Comparison of ENCODE assay signal across 8 mouse cellular contexts in genomic region chr3:41563997-41564396, GRCm38 (mm10). TPM values are rescaled to one million over a fixed set of nuclear protein-coding genes. Genes with fewer than 3 reads are reported as not detected.
DNase-seq lines count a peak whose midpoint lies in the region; ATAC-seq and TF ChIP-seq lines count a peak whose summit lies in the region.

No protein-coding gene starts in this region.

- DNase-seq in cerebellum, adult 9-11 months: peak; percentile 56
- peak; percentile 32 to 41 for DNase-seq in spleen, postnatal 10 days (ENCODE audit: low spot score in 2 of 2)
- no peak for DNase-seq in spleen, adult 18-20 months
- DNase-seq in limb, embryonic 10.5 days (ENCODE audit: low spot score): peak; percentile 58
- peak; percentile 10 for DNase-seq in midbrain, postnatal 0 days (ENCODE audit: low spot score)
- DNase-seq in gastrocnemius, postnatal 10 days: no peak
- no peak for DNase-seq in frontal cortex, postnatal 10 days (ENCODE audit: low spot score in 2 of 2)

- H3K4me3 ChIP-seq in limb, embryonic 10.5 days: peak overlapping the region; percentile 70
- H3K4me3 ChIP-seq in midbrain, postnatal 0 days (ENCODE audit: low read depth, low read length): peak overlapping the region; percentile 89

- no peaks in the 10 kb centered on the region for H3K9me3 ChIP-seq in limb, embryonic 10.5 days (replicated peaks)
- H3K9me3 ChIP-seq in midbrain, postnatal 0 days (ENCODE audit: low read length): no peaks in the 10 kb centered on the region

- peak overlapping the region; percentile 97 for H3K27ac ChIP-seq in limb, embryonic 10.5 days
- H3K27ac ChIP-seq in midbrain, postnatal 0 days (ENCODE audit: low read depth, low read length): peak overlapping the region; percentile 91

- no peaks in the 10 kb centered on the region for H3K36me3 ChIP-seq in limb, embryonic 10.5 days
- H3K36me3 ChIP-seq in midbrain, postnatal 0 days (ENCODE audit: insufficient read depth, low read length): no peaks in the 10 kb centered on the region

- TF ChIP-seq CTCF in midbrain, postnatal 0 days (IDR thresholded peaks at IDR 0.05): no peak; the same call in 1 of the 2 replicates

- WGBS in limb, embryonic 10.5 days: under 1% methylated on average over 7 of the region's 7 CpGs
- WGBS in midbrain, postnatal 0 days: 1% methylated on average over 7 of the region's 7 CpGs

- peak overlapping the region; percentile 83 for H3K9ac ChIP-seq in midbrain, postnatal 0 days (replicated peaks; ENCODE audit: low read length, poor library complexity, severe bottlenecking)

- ATAC-seq in cerebellum, adult (ENCODE audit: insufficient number of reproducible peaks, low FRiP score, low TSS enrichment): no peak
- ATAC-seq in midbrain, postnatal 0 days (ENCODE audit: low FRiP score): 0 out of 2 replicates have a peak, but pooled peaks have one; percentile 12

- H3K27me3 ChIP-seq in limb, embryonic 10.5 days (ENCODE audit: low read depth, poor library complexity, severe bottlenecking): no peaks in the 10 kb centered on the region
- no peaks in the 10 kb centered on the region for H3K27me3 ChIP-seq in midbrain, postnatal 0 days (ENCODE audit: insufficient read depth, low read length)

- H3K4me2 ChIP-seq in midbrain, postnatal 0 days (ENCODE audit: low read depth, low read length, poor library complexity, severe bottlenecking): peak overlapping the region; percentile 87

- H3K4me1 ChIP-seq in limb, embryonic 10.5 days: peaks cover 17% of the 10 kb centered on the region
- H3K4me1 ChIP-seq in midbrain, postnatal 0 days (ENCODE audit: insufficient read depth, low read length): no peaks in the 10 kb centered on the region

RNA-seq across cellular contexts. Expression of gene Jade1, which starts 8.5 kb away (rescaled TPM):
- 16.4 and 17.6 TPM in 2 replicates for polyA plus RNA-seq in limb, embryonic 10.5 days (2016; fragmentation: Nextera tagmentation; extraction: Ambion mirVana)
- total RNA-seq in midbrain, postnatal 0 days (2014; rRNA removed): 18.8 and 21.8 TPM in 2 replicates
- polyA plus RNA-seq in midbrain, postnatal 0 days (2015; fragmentation: Nextera tagmentation; extraction: Ambion mirVana): 15.0 and 16.7 TPM in 2 replicates
- total RNA-seq in gastrocnemius, postnatal 10 days (2021): 10 to 100 TPM; 26.0 to 31.1 TPM

Comparison
In these comparisons a context has a peak if more than half of its experiments do, and no peak if none do; other contexts are left out.
1. DNase-seq: peak in cerebellum, adult 9-11 months (single experiment), spleen, postnatal 10 days (2 of 2), limb, embryonic 10.5 days (single experiment) and midbrain, postnatal 0 days (single experiment); none in spleen, adult 18-20 months (0 of 2), gastrocnemius, postnatal 10 days (single experiment) and frontal cortex, postnatal 10 days (0 of 2).